Mouse (Mus musculus): ENCODE measurements at regions not wholly inside any gene's neighbourhood (a gene's known extent, or its start where the extent isn't known, plus 50 kb on each side); places are given as distances from the start of the nearest gene placed in this dataset.

- H3K4me3 ChIP-seq (replicated peaks in 1 of 3; ENCODE audit: low read depth in 2 of 3, low read length in 2 of 3, poor library complexity in 1 of 3): no peak overlapping the region
- TF ChIP-seq CHD2 (IDR thresholded peaks at IDR 0.05; ENCODE audit: low read length): no peak
- no peak for TF ChIP-seq USF2 (conservative IDR thresholded peaks at IDR 0.05; ENCODE audit: low read depth, low read length)
- no peak for TF ChIP-seq USF1 (IDR thresholded peaks at IDR 0.05; ENCODE audit: low read depth, low read length)
- no peak for TF ChIP-seq ETS1 (conservative IDR thresholded peaks at IDR 0.05; ENCODE audit: low read depth, low read length)
- TF ChIP-seq POLR2A (IDR thresholded peaks at IDR 0.05; ENCODE audit: low read depth, low read length): no peak
- no peak for TF ChIP-seq MAZ (IDR thresholded peaks at IDR 0.05; ENCODE audit: low read depth, low read length)
- TF ChIP-seq NELFE (IDR thresholded peaks at IDR 0.05; ENCODE audit: low read depth, low read length): no peak
- no peak for TF ChIP-seq EP300 (IDR thresholded peaks at IDR 0.05; ENCODE audit: low read length)
- TF ChIP-seq MXI1 (IDR thresholded peaks at IDR 0.05; ENCODE audit: low read depth, low read length): no peak
- DNase-seq (ENCODE audit: extremely low read depth): no peak
- no peaks in the 10 kb centered on the region for H3K36me3 ChIP-seq (replicated peaks in 1 of 2; ENCODE audit: control insufficient read depth in 1 of 2, insufficient read depth in 1 of 2, low read length in 1 of 2)
- in situ Hi-C loops (cut with MboI; ENCODE audit: low pct_ligation_motif_present, low pct_unique_long_range_greater_than_20kb, low sequenced_read_pairs): no loop called here
- H3K4me1 ChIP-seq (ENCODE audit: control insufficient read depth in 1 of 2, insufficient read depth in 2 of 2): no peaks in the 10 kb centered on the region
- H3K4me2 ChIP-seq (ENCODE audit: insufficient read depth, low read depth, poor library complexity, severe bottlenecking): no peak overlapping the region
- H3K9ac ChIP-seq (ENCODE audit: insufficient read depth, low read depth): no peak overlapping the region
- H3K27me3 ChIP-seq (replicated peaks): no peaks in the 10 kb centered on the region
- H3K9me3 ChIP-seq (replicated peaks; ENCODE audit: low read length): no peaks in the 10 kb centered on the region
- dilution Hi-C loops (cut with MboI; ENCODE audit: extremely low pct_ligation_motif_present, extremely low pct_unique_long_range_greater_than_20kb, low sequenced_read_pairs): no loop called here
- H3K27ac ChIP-seq (ENCODE audit: insufficient read depth, low read depth): no peak overlapping the region
- no peaks in the 10 kb centered on the region for H3K79me2 ChIP-seq (replicated peaks; ENCODE audit: control insufficient read depth, extremely low read depth, insufficient read depth, poor library complexity, severe bottlenecking)
Measured at GRCm38 (mm10) chr15:37159956-37160355, 152.4 kb upstream of the Zfp706 start.

DNA sequence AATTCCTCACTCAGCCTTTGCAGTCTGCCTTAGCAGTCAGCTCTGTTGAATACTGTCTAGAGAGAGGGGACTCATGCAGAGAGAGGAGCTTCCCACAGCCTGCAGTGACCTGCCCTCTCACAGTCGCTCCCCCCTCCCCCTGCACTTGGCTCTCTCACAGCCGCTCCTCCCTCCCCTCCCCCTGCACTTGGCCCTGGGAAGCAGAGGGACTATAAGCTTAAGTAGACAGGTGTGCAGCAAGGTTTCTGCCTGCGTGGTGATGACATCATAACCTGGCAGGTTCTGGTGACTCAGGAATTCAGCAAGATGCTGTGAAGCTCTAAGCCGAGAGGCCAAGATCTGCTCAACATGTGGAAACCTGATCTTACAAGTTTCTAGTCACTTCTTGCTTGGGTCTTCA, 151.8 kb upstream of the Zfp706 start:
- H3K4me1 ChIP-seq (ENCODE audit: control insufficient read depth in 1 of 2, insufficient read depth in 2 of 2): peaks cover 0 to 4% of the 10 kb centered on the region in 2 experiments; a peak in 2 of 4 replicates
- no peak overlapping the region for H3K27ac ChIP-seq (ENCODE audit: insufficient read depth, low read depth)
- no peaks in the 10 kb centered on the region for H3K79me2 ChIP-seq (replicated peaks; ENCODE audit: control insufficient read depth, extremely low read depth, insufficient read depth, poor library complexity, severe bottlenecking)
- H3K4me2 ChIP-seq (ENCODE audit: insufficient read depth, low read depth, poor library complexity, severe bottlenecking): no peak overlapping the region
- dilution Hi-C loops (cut with MboI; ENCODE audit: extremely low pct_ligation_motif_present, extremely low pct_unique_long_range_greater_than_20kb, low sequenced_read_pairs): no loop called here
- H3K4me3 ChIP-seq (replicated peaks in 1 of 3; ENCODE audit: low read depth in 2 of 3, low read length in 2 of 3, poor library complexity in 1 of 3): no peak overlapping the region
- H3K9ac ChIP-seq (ENCODE audit: insufficient read depth, low read depth): no peak overlapping the region
- TF ChIP-seq MYC (IDR thresholded peaks at IDR 0.05; ENCODE audit: low read depth, low read length): no peak
- TF ChIP-seq MAX (IDR thresholded peaks at IDR 0.05; ENCODE audit: low read length): no peak
- no peak for TF ChIP-seq NRF1 (IDR thresholded peaks at IDR 0.05; ENCODE audit: low read depth, low read length)
- no peak for TF ChIP-seq TCF12 (IDR thresholded peaks at IDR 0.05; ENCODE audit: low read depth, low read length)
- TF ChIP-seq ETS1 (conservative IDR thresholded peaks at IDR 0.05; ENCODE audit: low read depth, low read length): no peak
- TF ChIP-seq POLR2A (IDR thresholded peaks at IDR 0.05; ENCODE audit: low read depth, low read length): no peak
- TF ChIP-seq SIN3A (IDR thresholded peaks at IDR 0.05; ENCODE audit: low read length): no peak
- no peak for TF ChIP-seq POLR2AphosphoS2 (IDR thresholded peaks at IDR 0.05; ENCODE audit: low read depth, low read length)
- TF ChIP-seq E2F4 (IDR thresholded peaks at IDR 0.05; ENCODE audit: insufficient replicate concordance, low read depth, low read length): no peak
- no peak for TF ChIP-seq USF1 (IDR thresholded peaks at IDR 0.05; ENCODE audit: low read depth, low read length)
- no peak for TF ChIP-seq KAT2A (IDR thresholded peaks at IDR 0.05; ENCODE audit: insufficient replicate concordance, low read length)
- no peak for TF ChIP-seq ZKSCAN1 (IDR thresholded peaks at IDR 0.05; ENCODE audit: borderline replicate concordance, low read depth, low read length)
- TF ChIP-seq EP300 (IDR thresholded peaks at IDR 0.05; ENCODE audit: low read length): no peak
- no peak for TF ChIP-seq IRF4 (IDR thresholded peaks at IDR 0.05; ENCODE audit: low read depth, low read length)
- no peak for DNase-seq (ENCODE audit: extremely low read depth)
- H3K9me3 ChIP-seq (replicated peaks; ENCODE audit: low read length): no peaks in the 10 kb centered on the region
- in situ Hi-C loops (cut with MboI; ENCODE audit: low pct_ligation_motif_present, low pct_unique_long_range_greater_than_20kb, low sequenced_read_pairs): no loop called here
- no peaks in the 10 kb centered on the region for H3K36me3 ChIP-seq (replicated peaks in 1 of 2; ENCODE audit: control insufficient read depth in 1 of 2, insufficient read depth in 1 of 2, low read length in 1 of 2)
- H3K27me3 ChIP-seq (replicated peaks): no peaks in the 10 kb centered on the region
